8 mouse cellular contexts compared by ENCODE assay signal in genomic region chr6:54326671-54327625, GRCm38 (mm10). TPM values are rescaled to one million over a fixed set of nuclear protein-coding genes. Genes with fewer than 3 reads are reported as not detected.
DNase-seq lines count a peak whose midpoint lies in the region; ATAC-seq lines count a peak whose summit lies in the region.

No protein-coding gene starts in this region.

- H3K9ac ChIP-seq in intestine, embryonic 14.5 days (ENCODE audit: low read length): peak overlapping the region; percentile 41

- peak overlapping the region; percentile 52 for H3K4me3 ChIP-seq in intestine, embryonic 14.5 days (ENCODE audit: low read depth, low read length)

- DNase-seq in adrenal gland, postnatal 14 days: peak; percentile 85
- peak; percentile 19 for DNase-seq in gonadal fat pad, adult 2 months (ENCODE audit: low read depth)
- DNase-seq in intestine, embryonic 14.5 days (ENCODE audit: low spot score): peak; percentile 84
- DNase-seq in left cerebral cortex, postnatal 10 days (ENCODE audit: extremely low spot score in 1 of 2, low spot score in 2 of 2): peak; percentile 46 to 59
- peak; percentile 54 to 73 for DNase-seq in lung, postnatal 4 days
- DNase-seq in right cerebral cortex, postnatal 14 days: peak; percentile 65

- H3K4me1 ChIP-seq in intestine, embryonic 14.5 days (replicated peaks; ENCODE audit: control insufficient read depth, insufficient read depth, low read length): 0 out of 2 replicates have a peak, but pooled peaks cover 9% of the 10 kb centered on the region

- H3K9me3 ChIP-seq in intestine, embryonic 14.5 days (ENCODE audit: control insufficient read depth, low read length): no peaks in the 10 kb centered on the region

- intact Hi-C loops in left cerebral cortex, postnatal 10 days (cut with DNase I): no loop called here

- peaks cover 30% of the 10 kb centered on the region for H3K27me3 ChIP-seq in intestine, embryonic 14.5 days (replicated peaks; ENCODE audit: control insufficient read depth, insufficient read depth, low read length)

- H3K27ac ChIP-seq in intestine, embryonic 14.5 days (ENCODE audit: low read depth): 0 out of 2 replicates have a peak overlapping the region, but pooled peaks have one; percentile 11

- H3K4me2 ChIP-seq in intestine, embryonic 14.5 days (ENCODE audit: low read length): peak overlapping the region; percentile 94

- peak; percentile 40 for ATAC-seq in common myeloid progenitor, adult 5-6 weeks (replicated peaks; ENCODE audit: low read depth, poor library complexity, severe bottlenecking)
- ATAC-seq in intestine, embryonic 14.5 days (replicated peaks; ENCODE audit: low FRiP score, low TSS enrichment, low read depth): peak; percentile 93
- no peak for ATAC-seq in monocyte, adult 5-6 weeks (replicated peaks; ENCODE audit: insufficient number of reproducible peaks, low FRiP score, low TSS enrichment, poor library complexity, severe bottlenecking)

- 1% methylated on average over 51 of the region's 53 CpGs for WGBS in intestine, embryonic 14.5 days

- no peaks in the 10 kb centered on the region for H3K36me3 ChIP-seq in intestine, embryonic 14.5 days (ENCODE audit: control insufficient read depth, insufficient read depth, low read length)

RNA-seq across cellular contexts. Expression of gene Prr15, which starts 1.3 kb away (rescaled TPM):
- total RNA-seq in adrenal gland, postnatal 14 days (2021): 3.9 and 4.6 TPM in 2 replicates
- total RNA-seq in common myeloid progenitor, adult 5-6 weeks (2017): not detected in 2 replicates
- polyA plus RNA-seq in gonadal fat pad, adult 2 months (2012; rRNA removed): 11.2 and 16.5 TPM in 2 replicates
- polyA plus RNA-seq in intestine, embryonic 14.5 days (2014; fragmentation: Nextera tagmentation; extraction: Ambion mirVana): 8.6 and 10.2 TPM in 2 replicates
- 1 to 10 TPM; 1.4 to 2.3 TPM for total RNA-seq in left cerebral cortex, postnatal 10 days (2021)
- 0.58 to 0.75 TPM in 2 of 3 replicates, not detected in the other for total RNA-seq in monocyte, adult 5-6 weeks (2017)

Comparison
In these comparisons a context has a peak if more than half of its experiments do, and no peak if none do; other contexts are left out.
1. DNase-seq: peak in every context shown above with its lines; median percentile 85 in adrenal gland, postnatal 14 days; 84 in intestine, embryonic 14.5 days; 65 in right cerebral cortex, postnatal 14 days; 64 in lung, postnatal 4 days; 52 in left cerebral cortex, postnatal 10 days; 19 in gonadal fat pad, adult 2 months.